Mouse (Mus musculus) forebrain, embryonic 10.5 days (tissue): Measurements from ENCODE around the gene BC049715. TPM values are rescaled to one million over a fixed set of nuclear protein-coding genes. Genes with fewer than 3 reads are reported as not detected.
A peak's percentile ranks its signal among the peaks of the same experiment; 100 is the strongest.

Experiments used
- DNase-seq: peaks from one replicate; pipeline ENCODE4 v3.0.0-alpha.2; 2017; ENCODE audit warnings: low spot score; ENCODE audit errors: extremely low spot score
- H3K27ac ChIP-seq: fragments of 300-500 bp; sonication (generic); 2 replicates; pipeline ENCODE4 v1.5.1; 2016; ENCODE audit warnings: mild to moderate bottlenecking
- H3K27me3 ChIP-seq: fragments of 300-500 bp; sonication (generic); 2 replicates; pipeline ENCODE4 v1.6.1; 2016; ENCODE audit warnings: mild to moderate bottlenecking; ENCODE audit not compliant: poor library complexity, severe bottlenecking
- H3K36me3 ChIP-seq: fragments of 300-500 bp; sonication (generic); replicated peaks from 2 replicates; pipeline ENCODE4 v1.6.1; 2016; ENCODE audit warnings: mild to moderate bottlenecking, moderate library complexity
- H3K4me1 ChIP-seq: fragments of 300-500 bp; sonication (generic); 2 replicates; pipeline ENCODE4 v1.6.1; 2016
- H3K4me3 ChIP-seq: fragments of 300-500 bp; sonication (generic); 2 replicates; pipeline ENCODE4 v1.5.1; 2016; ENCODE audit warnings: mild to moderate bottlenecking, moderate library complexity
- H3K9me3 ChIP-seq: fragments of 300-500 bp; sonication (generic); 2 replicates; pipeline ENCODE4 v1.6.1; 2016; ENCODE audit warnings: mild to moderate bottlenecking, moderate library complexity
- WGBS: fragments of 180-500 bp; shearing (Covaris S2); methylation state at CpG from one replicate; pipeline ENCODE4 v1.1.7; 2016; 5-methylcytosine and 5-hydroxymethylcytosine counted together
- polyA plus RNA-seq: library from polyadenylated mRNA; unstranded; fragments of >200 nt; fragmentation: Nextera tagmentation; extraction: Ambion mirVana; gene quantifications from 2 replicates; pipeline ENCODE4 v1.2.1, GENCODE M21; 2016

The BC049715 gene
- polyA plus RNA-seq, 1 experiment from 2014 or later = 1.9 TPM

DNA sequence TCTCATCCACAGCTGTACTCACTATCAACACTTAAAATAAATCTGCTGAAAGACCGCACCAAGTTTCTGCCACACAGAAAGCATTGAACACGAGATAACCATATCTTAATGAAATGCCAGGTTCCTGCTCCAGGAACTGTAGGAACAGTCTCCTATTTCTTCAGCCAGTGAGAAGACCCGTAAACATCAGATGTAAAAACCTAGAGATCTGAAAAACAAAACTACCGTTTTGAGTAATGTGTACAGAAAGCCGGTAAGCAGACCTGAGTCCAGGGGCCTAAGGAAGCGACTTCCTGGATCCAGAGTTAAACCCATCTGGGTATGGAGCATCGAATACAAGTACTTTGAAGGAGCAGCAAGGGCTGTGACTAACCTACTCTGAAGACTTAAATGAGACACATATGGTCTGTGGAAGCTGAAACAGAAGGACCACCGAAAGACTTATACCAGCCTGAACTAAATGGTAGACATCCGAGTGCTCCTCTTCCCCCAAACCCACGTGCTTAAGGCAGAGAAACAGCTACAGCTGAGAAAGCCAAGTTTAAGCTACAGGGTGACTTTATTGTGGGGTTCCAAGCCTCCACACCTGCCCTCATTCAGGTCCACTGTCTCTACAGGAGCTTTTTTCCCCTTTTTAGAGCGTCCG is 24.2 kb upstream of the BC049715 start:
- Histone ChIP-seq H3K4me1 (peaks cover 27% of the 10 kb centered on the region), H3K27ac (peak overlapping the region; percentile 98), H3K36me3 (no peaks in the 10 kb centered on the region), H3K4me3 (peak overlapping the region; percentile 62), H3K27me3 (no peaks in the 10 kb centered on the region), H3K9me3 (no peaks in the 10 kb centered on the region)
- WGBS = 25% methylated on average over 12 of the region's 12 CpGs
- no peak for DNase-seq

DNA sequence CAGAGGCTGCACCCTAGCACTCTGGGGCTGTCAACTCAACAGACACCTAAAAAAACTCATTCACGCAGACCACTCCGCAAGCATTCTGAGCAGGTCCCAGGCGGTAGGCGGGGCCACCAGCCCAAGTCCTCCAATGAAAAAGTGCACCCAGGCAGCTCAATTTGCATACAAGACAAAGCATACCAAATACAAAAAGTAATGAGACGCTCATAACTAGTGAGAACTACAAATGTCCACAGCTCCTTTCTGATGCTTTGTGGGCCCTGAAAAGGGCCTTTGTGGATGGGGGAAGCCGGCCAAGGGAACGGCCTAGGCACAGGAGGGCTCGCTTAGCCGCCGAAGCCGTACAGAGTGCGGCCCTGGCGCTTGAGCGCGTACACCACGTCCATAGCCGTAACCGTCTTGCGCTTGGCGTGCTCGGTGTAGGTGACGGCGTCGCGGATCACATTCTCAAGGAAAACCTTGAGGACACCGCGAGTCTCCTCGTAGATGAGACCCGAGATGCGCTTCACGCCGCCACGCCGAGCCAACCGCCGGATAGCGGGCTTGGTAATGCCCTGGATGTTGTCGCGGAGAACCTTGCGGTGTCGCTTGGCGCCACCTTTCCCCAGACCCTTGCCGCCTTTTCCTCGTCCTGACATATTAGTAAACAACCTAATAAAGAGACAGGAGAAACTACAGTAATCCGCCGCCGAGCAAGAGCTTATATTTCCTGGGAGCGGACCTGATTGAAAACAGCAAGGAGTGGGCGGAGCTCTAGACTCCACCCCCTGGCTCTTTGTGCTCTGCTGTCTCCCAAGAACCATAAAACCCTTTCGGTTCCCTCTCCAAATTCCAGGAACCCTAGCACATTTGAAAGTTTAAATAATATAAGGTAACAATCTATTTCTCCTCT is 23.4 kb upstream of the BC049715 start, which contains the start of gene Hist4h4:
TSS of gene Hist4h4 (minus strand) at position 677 of the 895 bp plus-strand sequence.
- peak; percentile 92 for DNase-seq
- under 1% methylated on average over 50 of the region's 50 CpGs for WGBS
- H3K4me1 ChIP-seq = peaks cover 33% of the 10 kb centered on the region
- H3K36me3 ChIP-seq = no peaks in the 10 kb centered on the region
- H3K27me3 ChIP-seq = no peaks in the 10 kb centered on the region
- peak within 1 kb of the TSS; percentile 62 for H3K4me3 ChIP-seq
- peak within 1 kb of the TSS; percentile 98 for H3K27ac ChIP-seq
- no peaks in the 10 kb centered on the region for H3K9me3 ChIP-seq

DNA sequence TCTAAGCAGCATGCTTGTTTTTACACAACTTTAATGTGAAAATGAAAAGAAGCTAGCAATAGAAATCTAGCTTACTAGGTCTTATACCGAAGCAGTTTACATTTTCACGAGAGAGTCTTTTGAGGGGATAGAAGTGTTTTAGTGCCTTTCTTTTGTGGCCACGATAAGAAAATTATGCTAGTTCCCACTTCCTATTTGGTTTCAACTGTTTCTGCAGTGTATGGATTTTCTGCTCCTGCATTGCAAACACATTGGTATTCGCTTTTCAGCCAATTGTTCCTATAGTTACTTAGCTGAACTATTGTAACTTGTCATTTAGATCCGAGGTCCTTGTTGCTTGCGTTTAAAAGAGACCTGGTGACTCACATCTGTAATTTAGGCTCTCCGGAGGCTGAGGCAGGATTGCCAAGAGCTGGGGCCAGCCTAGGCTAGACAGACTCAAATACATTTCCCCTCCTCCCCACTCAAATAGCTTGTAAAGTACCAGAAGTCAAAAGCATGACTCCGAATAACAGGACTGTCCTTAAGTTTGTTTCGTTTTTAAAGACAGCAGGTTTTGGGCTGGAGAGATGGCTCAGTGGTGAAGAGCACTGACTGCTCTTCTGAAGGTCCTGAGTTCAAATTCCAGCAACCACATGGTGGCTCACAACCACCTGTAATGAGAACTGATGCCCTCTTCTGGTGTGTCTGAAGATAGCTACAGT is 22.6 kb upstream of the BC049715 start:
- peak overlapping the region; percentile 98 for H3K27ac ChIP-seq
- 38% methylated on average over 9 of the region's 9 CpGs for WGBS
- H3K27me3 ChIP-seq = no peaks in the 10 kb centered on the region
- H3K9me3 ChIP-seq = no peaks in the 10 kb centered on the region
- peaks cover 4% of the 10 kb centered on the region; the same call in 1 of the 2 replicates for H3K36me3 ChIP-seq
- peak overlapping the region; percentile 62 for H3K4me3 ChIP-seq
- peaks cover 42% of the 10 kb centered on the region for H3K4me1 ChIP-seq
- no peak for DNase-seq

DNA sequence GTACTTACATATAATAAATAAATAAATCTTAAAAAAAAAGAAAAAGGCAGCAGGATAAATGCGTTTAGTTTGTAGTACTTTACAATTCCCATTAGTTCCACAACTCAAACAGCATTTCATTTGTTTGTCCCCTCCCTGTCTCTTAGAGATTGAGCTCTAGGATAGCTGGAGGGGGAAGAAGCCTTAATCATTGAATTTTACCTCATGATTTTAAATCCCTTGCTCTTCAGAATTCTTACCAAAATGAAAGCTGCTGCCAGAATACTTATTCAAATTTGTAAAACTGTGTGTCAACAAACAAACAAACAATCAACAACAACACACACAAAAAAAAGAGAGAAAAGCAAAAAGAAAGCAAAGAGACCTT is 22.0 kb upstream of the BC049715 start:
- Histone ChIP-seq H3K9me3 (no peaks in the 10 kb centered on the region), H3K27me3 (no peaks in the 10 kb centered on the region), H3K27ac (no peak overlapping the region), H3K4me1 (peaks cover 42% of the 10 kb centered on the region), H3K36me3 (peaks cover 9% of the 10 kb centered on the region), H3K4me3 (no peak overlapping the region)
- no peak for DNase-seq
- 88% methylated on average over 1 of the region's 1 CpGs for WGBS

DNA sequence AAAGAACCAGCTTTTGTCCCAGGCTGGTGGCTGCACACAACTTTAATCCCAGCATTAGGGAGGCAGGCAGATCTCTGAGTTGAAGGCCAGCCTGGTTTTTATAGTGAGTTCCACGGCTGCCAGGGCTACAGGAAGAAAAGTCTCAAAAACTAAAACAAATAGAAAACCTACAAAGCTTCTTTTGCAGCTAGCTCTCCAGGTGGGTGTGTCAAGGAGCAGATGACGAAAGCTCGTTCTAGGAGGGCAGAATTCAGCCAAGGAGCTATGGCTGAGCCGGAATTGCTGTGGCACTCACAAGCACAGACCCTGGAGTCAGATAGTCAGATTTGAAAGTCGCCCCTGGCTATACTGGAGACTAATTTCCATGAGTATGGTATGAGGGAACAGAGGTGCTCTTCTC is 20.6 kb upstream of the BC049715 start:
- Histone ChIP-seq H3K9me3 (no peaks in the 10 kb centered on the region), H3K4me3 (no peak overlapping the region), H3K27ac (peak overlapping the region; percentile 88; the same call in 1 of the 2 replicates), H3K36me3 (peaks cover 20% of the 10 kb centered on the region), H3K4me1 (peaks cover 42% of the 10 kb centered on the region), H3K27me3 (no peaks in the 10 kb centered on the region)
- DNase-seq = no peak
- WGBS = 67% methylated on average over 5 of the region's 5 CpGs

DNA sequence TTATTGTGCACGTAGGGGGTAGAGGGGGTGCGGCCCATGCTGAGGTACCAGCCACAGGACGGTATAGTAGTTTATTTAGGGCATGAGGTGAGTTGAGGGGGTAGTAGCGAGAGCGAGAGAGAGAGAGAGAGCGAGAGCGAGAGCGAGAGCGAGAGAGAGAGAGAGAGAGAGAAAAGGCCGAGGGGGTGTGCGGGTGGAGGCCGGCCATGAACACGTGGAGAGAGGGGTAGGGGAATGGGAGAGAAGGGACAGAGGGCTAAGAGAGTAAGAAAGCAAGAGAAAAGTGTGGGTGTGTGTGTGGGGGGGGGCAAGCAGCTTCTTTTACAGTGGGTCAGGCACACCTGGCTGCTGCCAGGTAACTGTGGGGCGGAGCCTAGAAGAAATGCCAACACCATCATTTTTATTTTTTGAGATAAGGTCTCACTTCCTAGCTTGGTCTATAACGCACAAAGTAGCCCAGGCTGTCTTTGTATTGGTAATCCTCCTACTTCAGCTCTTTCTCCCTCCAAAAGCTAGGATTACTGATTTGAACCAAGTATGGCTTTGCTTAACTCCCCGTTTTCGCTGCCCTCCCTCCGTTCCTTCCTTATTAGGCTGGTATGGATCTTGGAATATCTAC is 19.9 kb upstream of the BC049715 start:
- WGBS = 42% methylated on average over 18 of the region's 18 CpGs
- H3K36me3 ChIP-seq = peaks cover 27% of the 10 kb centered on the region
- no peaks in the 10 kb centered on the region for H3K9me3 ChIP-seq
- H3K27ac ChIP-seq = peak overlapping the region; percentile 88
- peaks cover 42% of the 10 kb centered on the region for H3K4me1 ChIP-seq
- H3K4me3 ChIP-seq = peak overlapping the region; percentile 87
- H3K27me3 ChIP-seq = no peaks in the 10 kb centered on the region
- peak; percentile 32 for DNase-seq

DNA sequence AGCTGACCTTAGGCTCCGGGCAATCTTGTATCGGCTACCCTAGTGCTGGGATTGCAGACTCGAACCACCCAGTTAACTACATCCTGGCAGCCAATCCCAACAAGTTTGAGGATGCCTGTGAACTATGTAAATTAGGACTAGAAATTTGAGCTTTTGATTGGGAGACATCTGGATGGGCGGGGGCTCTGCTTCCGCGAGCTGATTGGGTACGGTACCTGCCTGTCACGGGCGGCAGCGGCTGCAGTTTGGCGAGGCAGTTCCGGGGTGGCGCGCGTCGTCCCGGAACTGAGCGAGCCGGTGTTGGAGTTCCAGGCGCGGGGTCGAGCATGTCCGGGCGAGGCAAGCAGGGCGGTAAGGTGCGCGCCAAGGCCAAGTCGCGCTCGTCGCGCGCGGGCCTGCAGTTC is 19.4 kb upstream of the BC049715 start, which contains the start of gene H2afj:
TSS of gene H2afj (plus strand) at position 231 of the 404 bp plus-strand sequence.
- H3K27ac ChIP-seq = peak within 1 kb of the TSS; percentile 88
- peak within 1 kb of the TSS; percentile 87 for H3K4me3 ChIP-seq
- H3K36me3 ChIP-seq = peaks cover 32% of the 10 kb centered on the region
- under 1% methylated on average over 34 of the region's 34 CpGs for WGBS
- peak; percentile 96 for DNase-seq
- no peaks in the 10 kb centered on the region for H3K27me3 ChIP-seq
- peaks cover 39% of the 10 kb centered on the region for H3K4me1 ChIP-seq
- H3K9me3 ChIP-seq = no peaks in the 10 kb centered on the region

DNA sequence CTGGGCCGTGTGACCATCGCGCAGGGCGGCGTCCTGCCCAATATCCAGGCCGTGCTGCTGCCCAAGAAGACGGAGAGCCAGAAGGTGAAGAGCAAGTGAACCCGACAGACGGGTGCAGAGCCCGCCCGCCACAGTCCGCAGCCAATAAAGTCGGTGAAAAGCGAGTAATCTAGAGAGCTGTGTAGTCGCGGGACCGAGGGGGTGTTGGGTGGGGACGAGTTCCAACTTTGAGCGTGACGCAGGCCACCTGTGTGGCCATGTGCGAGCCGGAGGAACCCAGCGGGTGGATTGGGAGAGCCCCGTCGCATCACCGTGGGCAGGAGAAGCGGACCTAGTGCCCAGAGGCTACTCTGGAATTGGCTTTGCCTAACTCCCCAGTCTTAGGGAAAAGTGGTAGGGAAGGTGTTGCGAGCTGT is 18.8 kb upstream of the BC049715 start:
- peak; percentile 32 for DNase-seq
- Histone ChIP-seq H3K4me1 (peaks cover 33% of the 10 kb centered on the region), H3K27me3 (no peaks in the 10 kb centered on the region), H3K9me3 (no peaks in the 10 kb centered on the region), H3K4me3 (peak overlapping the region; percentile 87), H3K36me3 (peaks cover 38% of the 10 kb centered on the region), H3K27ac (peak overlapping the region; percentile 88)
- under 1% methylated on average over 28 of the region's 28 CpGs for WGBS

DNA sequence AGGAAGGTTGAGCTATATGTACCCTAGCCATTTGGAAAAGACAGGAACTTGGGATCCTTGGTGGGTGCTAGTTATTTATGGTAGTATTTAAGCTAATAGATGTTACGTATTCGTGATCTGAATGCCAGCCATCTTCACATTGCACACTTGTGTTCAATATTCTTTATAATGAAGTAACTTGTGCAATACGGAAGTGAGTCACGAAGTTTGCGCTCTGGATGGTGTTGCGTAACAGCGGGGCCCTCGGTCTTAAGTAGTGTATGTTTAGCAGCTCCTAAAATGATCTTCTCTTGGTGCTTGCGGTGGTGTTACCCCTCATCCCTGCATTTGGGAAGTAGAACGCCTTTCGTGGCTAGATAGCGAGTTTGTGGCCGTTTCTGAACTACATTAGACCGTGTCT is 18.3 kb upstream of the BC049715 start:
- peaks cover 32% of the 10 kb centered on the region for H3K4me1 ChIP-seq
- peak overlapping the region; percentile 88; the same call in 1 of the 2 replicates for H3K27ac ChIP-seq
- H3K27me3 ChIP-seq = no peaks in the 10 kb centered on the region
- H3K36me3 ChIP-seq = peaks cover 42% of the 10 kb centered on the region
- peak overlapping the region; percentile 87 for H3K4me3 ChIP-seq
- WGBS = 43% methylated on average over 14 of the region's 14 CpGs
- DNase-seq = no peak
- H3K9me3 ChIP-seq = no peaks in the 10 kb centered on the region

DNA sequence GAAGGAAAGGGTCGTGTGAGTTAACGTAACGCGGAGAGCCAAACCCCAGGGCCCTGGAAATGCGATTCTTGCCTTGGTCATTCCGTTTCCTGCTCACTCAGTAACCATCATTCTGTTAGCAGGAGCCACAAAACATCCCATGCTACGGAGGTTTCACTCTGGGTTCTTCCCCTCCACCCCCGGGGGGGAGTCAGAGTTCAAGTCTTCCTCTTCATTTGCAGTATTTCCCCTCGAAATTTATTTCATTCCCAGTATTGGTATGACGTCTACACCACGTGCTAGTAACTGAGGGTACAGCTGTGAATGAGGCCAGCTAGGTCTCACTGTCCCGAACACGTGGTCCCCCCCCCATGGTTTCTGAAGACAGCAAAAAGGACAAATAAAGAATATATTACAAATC is 17.8 kb upstream of the BC049715 start:
- DNase-seq = no peak
- whole genome bisulfite sequencing = 84% methylated on average over 13 of the region's 13 CpGs
- no peak overlapping the region for H3K27ac ChIP-seq
- H3K4me3 ChIP-seq = peak overlapping the region; percentile 87
- H3K36me3 ChIP-seq = peaks cover 48% of the 10 kb centered on the region
- no peaks in the 10 kb centered on the region for H3K27me3 ChIP-seq
- H3K4me1 ChIP-seq = peaks cover 30% of the 10 kb centered on the region
- no peaks in the 10 kb centered on the region for H3K9me3 ChIP-seq

DNA sequence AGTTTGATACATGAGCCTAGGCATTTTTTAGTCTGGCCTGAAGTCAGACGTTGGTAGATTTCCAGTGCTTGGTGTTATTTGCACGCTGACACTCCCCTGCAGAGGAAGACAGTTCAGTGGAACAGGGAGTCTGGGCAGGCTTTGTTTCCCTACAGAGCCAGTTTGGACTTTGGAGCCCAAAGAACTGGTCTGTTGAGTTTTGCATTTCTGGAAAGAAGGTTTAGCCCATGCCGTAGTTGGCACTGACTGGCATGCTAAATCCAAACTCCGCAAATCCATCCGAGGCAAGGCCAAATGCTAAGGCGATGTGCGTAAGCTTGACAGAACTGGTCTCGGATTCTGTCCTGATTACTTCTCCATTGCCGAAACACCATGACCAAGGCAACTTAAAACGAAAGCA is 16.2 kb upstream of the BC049715 start:
- H3K4me1 ChIP-seq = peaks cover 26% of the 10 kb centered on the region
- H3K9me3 ChIP-seq = no peaks in the 10 kb centered on the region
- peaks cover 62% of the 10 kb centered on the region for H3K36me3 ChIP-seq
- no peak for DNase-seq
- no peak overlapping the region for H3K4me3 ChIP-seq
- H3K27me3 ChIP-seq = no peaks in the 10 kb centered on the region
- WGBS = 91% methylated on average over 10 of the region's 10 CpGs
- no peak overlapping the region for H3K27ac ChIP-seq

DNA sequence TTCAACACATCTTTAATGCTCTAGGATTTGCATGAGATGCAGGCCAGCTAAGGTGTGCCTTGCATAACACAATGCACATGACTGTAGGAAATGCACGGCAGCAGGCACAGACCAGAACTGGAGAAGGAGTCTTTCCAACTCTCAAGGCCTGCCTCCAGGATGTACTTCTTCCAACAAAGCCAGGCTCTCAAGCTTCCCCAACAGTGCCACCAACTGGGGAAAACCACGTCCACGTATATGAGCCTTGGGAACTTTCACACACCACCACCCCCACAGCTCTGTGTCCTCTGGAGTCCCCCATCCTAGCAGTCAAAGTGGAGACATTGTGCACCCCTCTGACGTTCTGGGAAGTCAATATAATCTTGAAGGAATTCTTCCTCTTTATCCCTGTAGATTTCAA is 14.3 kb upstream of the BC049715 start:
- no peak overlapping the region for H3K27ac ChIP-seq
- no peak for DNase-seq
- H3K9me3 ChIP-seq = no peaks in the 10 kb centered on the region
- no peaks in the 10 kb centered on the region for H3K27me3 ChIP-seq
- 52% methylated on average over 4 of the region's 4 CpGs for WGBS
- H3K4me3 ChIP-seq = no peak overlapping the region
- peaks cover 15% of the 10 kb centered on the region for H3K4me1 ChIP-seq
- peaks cover 81% of the 10 kb centered on the region for H3K36me3 ChIP-seq
